Mouse (Mus musculus) kidney, adult 18-20 months (tissue): ENCODE results near the gene Acot6.
A peak's percentile ranks its signal among the peaks of the same experiment; 100 is the strongest.

Experiments
- DNase-seq: peaks from one replicate; pipeline ENCODE4 v3.0.0; 2021

Acot6 gene

GRCm38 (mm10) chr12:84154786-84155522, 54.5 kb downstream of the Acot6 start:
- peak; percentile 81 for DNase-seq

DNA sequence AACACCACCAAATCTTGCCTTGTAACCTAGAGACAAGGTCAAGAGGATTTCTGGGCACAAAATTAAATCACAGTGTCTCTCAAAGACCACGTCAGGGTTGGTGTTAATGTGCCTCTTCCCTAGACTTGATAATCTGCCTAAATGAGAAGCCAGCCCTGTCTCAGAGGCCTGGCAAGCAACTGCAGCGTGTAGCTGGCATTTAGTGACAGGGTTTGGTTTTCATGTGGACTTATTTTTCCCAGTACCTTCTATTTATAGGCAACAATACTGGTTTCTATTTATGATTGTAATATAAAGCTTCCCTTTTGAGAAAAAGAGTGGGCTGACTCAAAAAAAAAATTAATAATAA, 55.0 kb downstream of the Acot6 start:
- DNase-seq: no peak

GRCm38 (mm10) chr12:84156210-84156609, 55.8 kb downstream of the Acot6 start:
- no peak for DNase-seq

GRCm38 (mm10) chr12:84158156-84158555, 57.7 kb downstream of the Acot6 start:
- no peak for DNase-seq

DNA sequence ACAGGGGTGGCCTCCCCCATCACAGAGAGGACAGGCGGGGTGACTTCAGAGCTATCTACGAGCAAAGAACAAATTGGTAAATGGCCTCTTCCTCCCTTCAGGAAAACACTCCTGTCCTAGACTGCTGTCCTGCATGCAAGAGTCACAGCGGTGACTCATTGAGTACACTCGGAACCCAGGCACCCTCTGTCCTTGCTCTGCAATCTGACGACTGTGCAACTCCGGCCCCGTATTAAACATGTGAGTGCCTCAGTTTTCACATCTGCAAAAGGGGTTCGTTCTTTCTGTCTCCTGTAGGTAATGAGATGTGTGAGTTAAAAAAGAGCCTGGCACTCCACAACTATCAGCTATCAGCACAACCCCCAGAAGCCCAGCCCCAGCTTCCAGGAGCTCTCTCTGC, 60.0 kb downstream of the Acot6 start:
- DNase-seq: no peak
